Mouse (Mus musculus): Measurements from ENCODE around the gene Tmem210.

GRCm38 (mm10) chr2:25286314-25286713 is 1.6 kb upstream of the Tmem210 start:
- TF ChIP-seq CTCF (IDR thresholded peaks at IDR 0.05; ENCODE audit: borderline replicate concordance, insufficient read depth, low read depth, low read length) (no peak), POLR2A (IDR thresholded peaks at IDR 0.05; ENCODE audit: borderline replicate concordance, insufficient read depth, low read length) (0 out of 2 replicates have a peak, but pooled peaks have one; percentile 2)
